In genomic region chr10:128230582-128230981, GRCm38 (mm10) we compare ENCODE assay signal across 12 mouse cellular contexts. TPM values are rescaled to one million over a fixed set of nuclear protein-coding genes. Genes with fewer than 3 reads are reported as not detected.
DNase-seq lines count a peak whose midpoint lies in the region; ATAC-seq and TF ChIP-seq lines count a peak whose summit lies in the region.
"Had no signal": no experiment of that assay in that cellular context is flagged by ENCODE, and none has a peak within 500 bp of the region (broad histone marks: within the 10 kb centered on the region; RNA-seq: fewer than 3 reads in every experiment).

No protein-coding gene starts in this region.

- H3K4me1 ChIP-seq in intestine, embryonic 14.5 days (replicated peaks; ENCODE audit: control insufficient read depth, insufficient read depth, low read length): peaks cover 8% of the 10 kb centered on the region
- peaks cover 8% of the 10 kb centered on the region; the same call in 1 of the 2 replicates for H3K4me1 ChIP-seq in intestine, embryonic 15.5 days (replicated peaks)
- H3K4me1 ChIP-seq in E14TG2a.4 (replicated peaks; ENCODE audit: low read depth, low read length) (peaks cover 77% of the 10 kb centered on the region), MEL (ENCODE audit: control insufficient read depth in 1 of 2, insufficient read depth in 2 of 2, low read length in 2 of 2) (peaks cover 5 to 11% of the 10 kb centered on the region in 2 experiments)
- peaks cover 34% of the 10 kb centered on the region for H3K4me1 ChIP-seq in liver, embryonic 12.5 days

- no peaks in the 10 kb centered on the region for H3K27me3 ChIP-seq in intestine, embryonic 14.5 days (replicated peaks; ENCODE audit: control insufficient read depth, insufficient read depth, low read length)
- H3K27me3 ChIP-seq in intestine, embryonic 15.5 days (replicated peaks): no peaks in the 10 kb centered on the region
- H3K27me3 ChIP-seq in E14TG2a.4 (ENCODE audit: insufficient read depth, low read length) (no peaks in the 10 kb centered on the region), MEL (ENCODE audit: control insufficient read depth in 1 of 2, insufficient read depth in 2 of 2, low read length in 2 of 2) (no peaks in the 10 kb centered on the region)
- no peaks in the 10 kb centered on the region for H3K27me3 ChIP-seq in liver, embryonic 12.5 days (replicated peaks)

- no peak overlapping the region for H3K9ac ChIP-seq in intestine, embryonic 14.5 days (ENCODE audit: low read length)
- H3K9ac ChIP-seq in intestine, embryonic 15.5 days: no peak overlapping the region
- H3K9ac ChIP-seq in MEL (ENCODE audit: control insufficient read depth, low read depth, low read length, poor library complexity, severe bottlenecking): peak overlapping the region; percentile 94
- H3K9ac ChIP-seq in liver, embryonic 12.5 days: peak overlapping the region; percentile 91

- H3K79me2 ChIP-seq in MEL (ENCODE audit: control insufficient read depth, insufficient read depth, low read length, poor library complexity): peaks cover 12% of the 10 kb centered on the region

- no peak for TF ChIP-seq RAD21 in MEL (IDR thresholded peaks at IDR 0.05; ENCODE audit: low read depth, low read length)

- TF ChIP-seq POLR2A in MEL (IDR thresholded peaks at IDR 0.05; ENCODE audit: control insufficient read depth in 1 of 2, insufficient read depth in 1 of 2, low read depth in 1 of 2, low read length in 2 of 2, poor library complexity in 1 of 2): no peak

- no peak overlapping the region for H3K4me3 ChIP-seq in intestine, embryonic 14.5 days (ENCODE audit: low read depth, low read length)
- no peak overlapping the region for H3K4me3 ChIP-seq in intestine, embryonic 15.5 days (replicated peaks)
- H3K4me3 ChIP-seq in E14TG2a.4 (replicated peaks; ENCODE audit: low read length): peak overlapping the region; percentile 95
- H3K4me3 ChIP-seq in MEL (ENCODE audit: control insufficient read depth in 1 of 2, insufficient read depth in 1 of 2, low read depth in 2 of 2, low read length in 2 of 2): peak overlapping the region in 1 of 2 experiments; percentile 85; a peak in 2 of 4 replicates
- peak overlapping the region; percentile 80 for H3K4me3 ChIP-seq in liver, embryonic 12.5 days

- DNase-seq in intestine, embryonic 14.5 days (ENCODE audit: low spot score): no peak
- DNase-seq in MEL (ENCODE audit: low read depth, low spot score): no peak
- no peak for DNase-seq in ovary, postnatal 14 days (ENCODE audit: low spot score)
- no peak for DNase-seq in gastrocnemius, postnatal 4 days (ENCODE audit: low spot score in 2 of 2)
- DNase-seq in urinary bladder, postnatal 4 days (ENCODE audit: low spot score in 2 of 2): no peak
- DNase-seq: heart, postnatal 4 days; lung, postnatal 4 days had no signal

- peak overlapping the region; percentile 93; the same call in 1 of the 2 replicates for H3K27ac ChIP-seq in intestine, embryonic 14.5 days (ENCODE audit: low read depth)
- no peak overlapping the region for H3K27ac ChIP-seq in intestine, embryonic 15.5 days
- H3K27ac ChIP-seq in MEL (ENCODE audit: control insufficient read depth, low read depth, low read length): peak overlapping the region; percentile 93; the same call in 1 of the 2 replicates
- peak overlapping the region; percentile 95 for H3K27ac ChIP-seq in liver, embryonic 12.5 days

- no peak for TF ChIP-seq EP300 in MEL (IDR thresholded peaks at IDR 0.05; ENCODE audit: low read depth in 1 of 2, low read length in 2 of 2)

- 67% methylated on average over 12 of the region's 12 CpGs for WGBS in intestine, embryonic 14.5 days
- WGBS in intestine, embryonic 15.5 days: 71% methylated on average over 12 of the region's 12 CpGs
- WGBS in liver, embryonic 12.5 days (ENCODE audit: insufficient replicate concordance): 74% methylated on average over 12 of the region's 12 CpGs

- no peak for ATAC-seq in intestine, embryonic 14.5 days (replicated peaks; ENCODE audit: low FRiP score, low TSS enrichment, low read depth)
- ATAC-seq in intestine, embryonic 15.5 days: no peak
- ATAC-seq in liver, embryonic 12.5 days: no peak

- TF ChIP-seq CTCF in E14TG2a.4 (conservative IDR thresholded peaks at IDR 0.05; ENCODE audit: low read length) (no peak), MEL (IDR thresholded peaks at IDR 0.05 in 2 of 3, conservative IDR thresholded peaks at IDR 0.05 in 1 of 3; ENCODE audit: control insufficient read depth in 1 of 3, insufficient read depth in 1 of 3, low read depth in 2 of 3, low read length in 3 of 3, poor library complexity in 1 of 3, severe bottlenecking in 1 of 3) (no peak)

- H3K4me2 ChIP-seq in intestine, embryonic 14.5 days (ENCODE audit: low read length): no peak overlapping the region; the same call in 1 of the 2 replicates
- H3K4me2 ChIP-seq in intestine, embryonic 15.5 days (replicated peaks): no peak overlapping the region
- peak overlapping the region; percentile 83 for H3K4me2 ChIP-seq in liver, embryonic 12.5 days

- H3K36me3 ChIP-seq in intestine, embryonic 14.5 days (ENCODE audit: control insufficient read depth, insufficient read depth, low read length): 0 out of 2 replicates have a peak, but pooled peaks cover 11% of the 10 kb centered on the region
- 0 out of 2 replicates have a peak, but pooled peaks cover 3% of the 10 kb centered on the region for H3K36me3 ChIP-seq in intestine, embryonic 15.5 days
- H3K36me3 ChIP-seq in E14TG2a.4 (ENCODE audit: insufficient read depth, low read length) (peaks cover 18% of the 10 kb centered on the region), MEL (ENCODE audit: control insufficient read depth in 1 of 2, insufficient read depth in 2 of 2, low read length in 2 of 2) (peaks cover 0 to 10% of the 10 kb centered on the region in 2 experiments; a peak in 2 of 4 replicates)
- H3K36me3 ChIP-seq in liver, embryonic 12.5 days: peaks cover 18% of the 10 kb centered on the region

- no peaks in the 10 kb centered on the region for H3K9me3 ChIP-seq in intestine, embryonic 14.5 days (ENCODE audit: control insufficient read depth, low read length)
- no peaks in the 10 kb centered on the region for H3K9me3 ChIP-seq in intestine, embryonic 15.5 days
- no peaks in the 10 kb centered on the region for H3K9me3 ChIP-seq in E14TG2a.4 (ENCODE audit: low read length)
- H3K9me3 ChIP-seq in MEL (replicated peaks; ENCODE audit: insufficient read depth, low read length): no peaks in the 10 kb centered on the region
- no peaks in the 10 kb centered on the region for H3K9me3 ChIP-seq in liver, embryonic 12.5 days (replicated peaks)

TF ChIP-seq in MEL, 35 proteins besides CTCF, POLR2A, EP300 and RAD21 (continues in another document):
- TF ChIP-seq MXI1 (IDR thresholded peaks at IDR 0.05; ENCODE audit: low read depth, low read length) (no peak), HCFC1 (IDR thresholded peaks at IDR 0.05; ENCODE audit: low read depth, low read length) (no peak), USF2 (IDR thresholded peaks at IDR 0.05; ENCODE audit: borderline replicate concordance in 1 of 2, insufficient read depth in 1 of 2, low read depth in 1 of 2, low read length in 2 of 2) (no peak), ZKSCAN1 (IDR thresholded peaks at IDR 0.05; ENCODE audit: low read depth, low read length) (no peak)

RNA-seq across cellular contexts. Expression of gene Timeless, which starts 1.3 kb away (rescaled TPM):
- polyA plus RNA-seq in intestine, embryonic 14.5 days (2014; fragmentation: Nextera tagmentation; extraction: Ambion mirVana): 58.1 and 59.5 TPM in 2 replicates
- polyA plus RNA-seq in intestine, embryonic 15.5 days (2015; fragmentation: Nextera tagmentation; extraction: Ambion mirVana): 40.8 and 41.3 TPM in 2 replicates
- total RNA-seq in MEL (2012; rRNA removed): 49.3 and 50.2 TPM in 2 replicates
- 100 to 1,000 TPM in 1 of 2 experiments, 10 to 100 TPM in 1; 89.8 to 627 TPM for polyA plus RNA-seq in MEL (2012; ENCODE audit: insufficient read depth in 1 of 2, insufficient read length in 2 of 2, low read depth in 1 of 2, low replicate concordance in 2 of 2, missing spikeins in 1 of 2)
- polyA plus RNA-seq in liver, embryonic 12.5 days (2016; fragmentation: Nextera tagmentation; extraction: Ambion mirVana): 45.2 and 46.5 TPM in 2 replicates
- total RNA-seq in gastrocnemius, postnatal 4 days (2021): 10 to 100 TPM; 12.7 to 14.7 TPM

RNA-seq across cellular contexts. Expression of gene Mip, which starts 4.9 kb away (rescaled TPM):
- not detected in 2 replicates for polyA plus RNA-seq in intestine, embryonic 14.5 days (2014; fragmentation: Nextera tagmentation; extraction: Ambion mirVana)
- 0.19 TPM in 1 of 2 replicates, not detected in the other for polyA plus RNA-seq in intestine, embryonic 15.5 days (2015; fragmentation: Nextera tagmentation; extraction: Ambion mirVana)
- not detected in 2 replicates for total RNA-seq in MEL (2012; rRNA removed)
- under 1 TPM in 1 of 2 experiments, not detected in 1; 0.04 TPM for polyA plus RNA-seq in MEL (2012; ENCODE audit: insufficient read depth in 1 of 2, insufficient read length in 2 of 2, low read depth in 1 of 2, low replicate concordance in 2 of 2, missing spikeins in 1 of 2)
- not detected in 2 replicates for polyA plus RNA-seq in liver, embryonic 12.5 days (2016; fragmentation: Nextera tagmentation; extraction: Ambion mirVana)
- total RNA-seq in gastrocnemius, postnatal 4 days (2021): not detected
- total RNA-seq: heart, postnatal 4 days; layer of hippocampus, adult 2 months; neutrophil, adult 5-6 weeks had no signal

RNA-seq across cellular contexts. Expression of gene Spryd4, which starts 19.0 kb away (rescaled TPM):
- 34.9 and 37.2 TPM in 2 replicates for polyA plus RNA-seq in intestine, embryonic 14.5 days (2014; fragmentation: Nextera tagmentation; extraction: Ambion mirVana)
- 34.8 and 35.9 TPM in 2 replicates for polyA plus RNA-seq in intestine, embryonic 15.5 days (2015; fragmentation: Nextera tagmentation; extraction: Ambion mirVana)
- total RNA-seq in MEL (2012; rRNA removed): 13.8 and 17.2 TPM in 2 replicates
- 10 to 100 TPM in 1 of 2 experiments, not detected in 1; 19.6 TPM for polyA plus RNA-seq in MEL (2012; ENCODE audit: insufficient read depth in 1 of 2, insufficient read length in 2 of 2, low read depth in 1 of 2, low replicate concordance in 2 of 2, missing spikeins in 1 of 2)
- polyA plus RNA-seq in liver, embryonic 12.5 days (2016; fragmentation: Nextera tagmentation; extraction: Ambion mirVana): 24.1 and 25.1 TPM in 2 replicates
- total RNA-seq in gastrocnemius, postnatal 4 days (2021): 10 to 100 TPM; 33.2 to 34.9 TPM

RNA-seq across cellular contexts. Expression of gene Apon, which starts 23.3 kb away (rescaled TPM):
- 0.30 TPM in 2 replicates for polyA plus RNA-seq in intestine, embryonic 14.5 days (2014; fragmentation: Nextera tagmentation; extraction: Ambion mirVana)
- polyA plus RNA-seq in intestine, embryonic 15.5 days (2015; fragmentation: Nextera tagmentation; extraction: Ambion mirVana): 0.26 and 0.35 TPM in 2 replicates
- total RNA-seq in MEL (2012; rRNA removed): 0.27 and 0.46 TPM in 2 replicates
- under 1 TPM in 1 of 2 experiments, not detected in 1; 0.46 TPM for polyA plus RNA-seq in MEL (2012; ENCODE audit: insufficient read depth in 1 of 2, insufficient read length in 2 of 2, low read depth in 1 of 2, low replicate concordance in 2 of 2, missing spikeins in 1 of 2)
- 0.31 and 0.51 TPM in 2 replicates for polyA plus RNA-seq in liver, embryonic 12.5 days (2016; fragmentation: Nextera tagmentation; extraction: Ambion mirVana)
- under 1 TPM; 0.32 to 0.70 TPM for total RNA-seq in gastrocnemius, postnatal 4 days (2021)
- total RNA-seq: layer of hippocampus, adult 2 months had no signal

RNA-seq across cellular contexts. Expression of gene Gls2, which starts 36.3 kb away (rescaled TPM):
- polyA plus RNA-seq in intestine, embryonic 14.5 days (2014; fragmentation: Nextera tagmentation; extraction: Ambion mirVana): 1.7 TPM in 2 replicates
- polyA plus RNA-seq in intestine, embryonic 15.5 days (2015; fragmentation: Nextera tagmentation; extraction: Ambion mirVana): 1.8 and 3.3 TPM in 2 replicates
- 11.8 and 15.6 TPM in 2 replicates for total RNA-seq in MEL (2012; rRNA removed)
- 10 to 100 TPM in 1 of 2 experiments, not detected in 1; 17.8 TPM for polyA plus RNA-seq in MEL (2012; ENCODE audit: insufficient read depth in 1 of 2, insufficient read length in 2 of 2, low read depth in 1 of 2, low replicate concordance in 2 of 2, missing spikeins in 1 of 2)
- polyA plus RNA-seq in liver, embryonic 12.5 days (2016; fragmentation: Nextera tagmentation; extraction: Ambion mirVana): 1.8 and 2.8 TPM in 2 replicates
- 1 to 10 TPM; 1.5 to 2.1 TPM for total RNA-seq in gastrocnemius, postnatal 4 days (2021)
- total RNA-seq: neutrophil, adult 5-6 weeks had no signal

Comparison
In these comparisons a context has a peak if more than half of its experiments do, and no peak if none do; other contexts are left out.
1. H3K4me3 ChIP-seq: peak in E14TG2a.4 (single experiment) and liver, embryonic 12.5 days (single experiment); none in intestine, embryonic 14.5 days (single experiment) and intestine, embryonic 15.5 days (single experiment).
2. H3K9ac ChIP-seq: peak in MEL (single experiment) and liver, embryonic 12.5 days (single experiment); none in intestine, embryonic 14.5 days (single experiment) and intestine, embryonic 15.5 days (single experiment).